Mouse (Mus musculus): ENCODE data around the gene Gfra1.
A peak's percentile ranks its signal among the peaks of the same experiment; 100 is the strongest.

The Gfra1 gene

GRCm38 (mm10) chr19:58329305-58329704 is 126.4 kb downstream of the Gfra1 start:
- no peak for DNase-seq (ENCODE audit: low spot score in 2 of 2)

GRCm38 (mm10) chr19:58328014-58328413 is 127.7 kb downstream of the Gfra1 start:
- DNase-seq (ENCODE audit: low spot score in 2 of 2): no peak

GRCm38 (mm10) chr19:58316474-58316873 is 139.2 kb downstream of the Gfra1 start:
- DNase-seq (ENCODE audit: low spot score in 2 of 2): no peak

- no peak for DNase-seq (ENCODE audit: low spot score in 2 of 2)
Measured at GRCm38 (mm10) chr19:58315681-58316080, 140.0 kb downstream of the Gfra1 start.

DNA sequence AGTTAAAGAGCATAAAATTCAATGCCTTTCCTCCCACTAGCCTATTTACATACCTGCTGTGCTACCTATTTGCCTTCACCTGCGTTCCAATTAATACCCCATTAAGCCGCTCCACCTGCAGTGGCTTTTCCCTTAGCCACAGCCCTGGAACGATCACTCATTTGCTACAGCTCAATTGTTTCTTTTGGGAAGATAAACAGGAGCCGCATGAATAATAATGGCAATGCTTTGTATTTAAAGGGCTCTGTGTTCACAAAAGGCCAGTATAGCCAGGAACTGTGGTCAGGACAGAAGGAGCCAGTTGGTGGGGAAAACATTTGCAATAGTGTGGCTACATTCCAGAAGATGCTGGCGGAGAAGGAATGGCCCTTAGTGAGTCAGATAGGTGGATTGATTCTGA is 141.1 kb downstream of the Gfra1 start:
- no peak for DNase-seq (ENCODE audit: low spot score in 2 of 2)

DNA sequence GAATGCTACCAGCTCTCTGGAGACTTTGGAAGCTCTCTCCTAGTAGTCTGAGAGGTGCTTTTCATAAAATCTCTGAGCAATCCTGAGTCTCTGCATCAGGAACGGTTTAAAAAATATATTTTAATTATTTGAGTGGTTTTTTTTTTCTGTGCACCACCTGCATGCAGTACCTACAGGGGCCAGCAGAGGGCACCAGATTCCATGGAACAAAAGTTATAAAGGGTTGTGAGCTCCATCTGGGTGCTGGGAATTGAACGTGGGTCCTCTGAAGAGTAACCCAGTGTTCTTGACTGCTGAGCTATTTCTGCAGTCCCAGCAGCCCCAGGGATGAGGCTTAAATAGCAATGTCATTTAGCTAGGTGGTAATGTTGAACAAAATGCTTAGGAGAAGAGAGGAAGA is 141.9 kb downstream of the Gfra1 start:
- DNase-seq (ENCODE audit: low spot score in 2 of 2): no peak

DNA sequence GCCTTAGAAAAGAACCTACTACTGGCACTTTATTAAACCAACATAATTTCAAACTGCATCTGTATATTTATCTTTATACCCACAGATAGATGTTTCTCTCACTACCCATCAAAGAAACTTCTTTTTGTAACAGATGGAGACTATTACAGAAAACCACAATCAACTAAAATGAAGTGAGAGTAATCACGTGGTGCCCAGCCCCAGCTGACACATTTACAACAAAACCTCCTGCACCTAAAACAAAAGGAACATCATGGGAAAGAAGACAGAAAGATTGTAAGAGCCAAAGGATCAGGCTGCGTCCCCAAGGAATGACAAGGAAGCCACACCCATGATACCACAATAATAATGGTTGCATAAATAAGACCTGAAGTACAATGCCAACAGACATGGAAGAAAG is 143.2 kb downstream of the Gfra1 start:
- no peak for DNase-seq (ENCODE audit: low spot score in 2 of 2)

GRCm38 (mm10) chr19:58310334-58311315 is 145.1 kb downstream of the Gfra1 start:
- DNase-seq (ENCODE audit: low spot score in 2 of 2): no peak

DNA sequence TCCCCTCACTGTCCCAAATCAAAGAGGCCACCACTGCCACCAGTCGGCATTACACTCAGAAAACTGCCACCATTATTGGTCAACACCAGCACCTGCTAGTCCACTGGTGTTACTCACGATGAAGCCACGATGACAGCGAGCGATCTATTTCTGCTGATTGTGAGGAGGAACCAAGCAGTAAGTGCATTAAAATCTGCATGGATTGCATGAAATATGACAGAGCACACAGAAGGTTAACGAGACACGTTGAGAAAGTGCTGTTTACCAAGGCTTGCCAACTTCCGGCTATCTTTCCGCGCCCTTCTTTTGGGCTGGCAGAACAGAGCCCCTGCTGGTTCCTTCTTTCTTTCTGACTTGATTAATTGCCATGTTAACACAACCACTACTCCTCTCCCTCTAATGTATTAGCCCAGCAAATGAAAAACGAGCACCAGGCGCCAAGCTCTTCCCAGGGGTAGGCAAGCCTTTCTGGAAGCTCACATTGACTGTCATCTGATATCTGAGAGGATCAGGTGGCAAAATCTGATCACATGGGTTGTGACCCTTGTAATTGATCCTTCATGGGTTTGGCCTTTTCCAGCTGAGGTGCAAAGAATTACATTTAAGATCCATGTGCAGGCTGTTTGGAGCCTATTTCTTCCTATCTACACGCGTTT is 146.0 kb downstream of the Gfra1 start:
- no peak for DNase-seq (ENCODE audit: low spot score in 2 of 2)

- DNase-seq (ENCODE audit: low spot score in 2 of 2): peak in 1 of 2 experiments; percentile 3
Measured at GRCm38 (mm10) chr19:58301105-58301504, 154.6 kb downstream of the Gfra1 start.

GRCm38 (mm10) chr19:58297926-58298325 is 157.8 kb downstream of the Gfra1 start:
- DNase-seq (ENCODE audit: low spot score in 2 of 2): peak; percentile 17 to 37

- DNase-seq (ENCODE audit: low spot score in 2 of 2): no peak
Measured at GRCm38 (mm10) chr19:58296842-58297190, 158.9 kb downstream of the Gfra1 start.

GRCm38 (mm10) chr19:58295986-58296841 is 159.5 kb downstream of the Gfra1 start:
- peak; percentile 37 to 43 for DNase-seq (ENCODE audit: low spot score in 2 of 2)

DNA sequence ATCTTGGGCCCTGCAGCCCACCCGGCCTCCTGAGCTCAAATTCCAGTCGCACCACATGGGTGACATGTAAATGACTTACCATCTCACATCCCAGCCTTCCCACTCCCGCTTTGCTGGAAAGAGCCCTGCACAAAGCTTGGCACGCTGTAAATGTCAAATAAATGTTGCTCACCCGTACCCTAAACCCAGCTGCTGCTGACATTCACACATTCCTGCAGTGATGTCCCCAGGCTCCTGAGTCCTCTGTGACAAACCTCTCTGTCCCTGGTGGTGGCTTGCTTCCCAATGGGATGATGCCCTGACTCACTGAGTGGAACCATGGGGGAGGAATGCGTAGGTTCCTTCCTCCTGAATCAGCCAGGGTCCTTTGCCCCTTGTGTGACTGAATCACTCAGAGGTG is 167.6 kb downstream of the Gfra1 start:
- DNase-seq (ENCODE audit: low spot score in 2 of 2): no peak

DNA sequence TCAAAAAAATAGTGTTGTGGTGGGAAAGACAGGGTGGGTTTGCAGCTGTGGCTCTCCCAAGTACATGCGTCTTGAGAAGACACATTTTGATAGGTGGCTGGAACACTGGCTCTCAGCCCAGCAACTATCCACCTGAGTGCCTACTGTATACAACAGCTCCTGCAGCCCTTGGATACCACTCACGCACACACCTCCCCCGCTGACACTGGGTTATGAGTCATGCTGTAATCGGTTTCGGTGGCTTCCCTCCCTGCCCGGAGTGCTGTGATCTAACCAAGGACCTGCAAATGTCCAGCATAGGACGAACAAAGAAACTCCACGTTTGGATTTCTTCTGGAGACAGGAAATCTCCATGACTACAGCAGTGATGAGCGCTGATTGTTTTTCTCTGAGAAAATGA is 180.4 kb downstream of the Gfra1 start:
- no peak for DNase-seq (ENCODE audit: low spot score in 2 of 2)

- DNase-seq (ENCODE audit: low spot score in 2 of 2): no peak
Measured at GRCm38 (mm10) chr19:58271815-58272214, 183.9 kb downstream of the Gfra1 start.

DNA sequence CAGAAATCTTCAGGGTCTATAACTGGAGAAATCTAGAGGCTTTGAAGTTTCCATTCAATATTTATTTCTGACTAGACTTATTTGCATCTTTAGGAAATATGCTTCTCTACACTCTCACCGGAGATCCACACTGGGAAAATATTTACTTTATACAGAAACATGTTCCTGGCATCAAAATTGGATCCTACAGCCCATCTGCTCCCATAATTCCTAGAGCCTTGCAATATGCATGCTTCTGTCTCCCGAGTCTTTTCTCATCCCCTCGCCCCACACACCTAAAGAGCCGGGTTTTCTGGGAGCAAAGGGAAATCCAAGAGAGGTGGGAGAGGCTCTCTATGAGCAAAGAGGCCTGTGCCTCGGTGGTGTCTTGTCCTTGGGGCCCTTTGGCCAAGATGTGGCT is 184.9 kb downstream of the Gfra1 start:
- DNase-seq (ENCODE audit: low spot score in 2 of 2): peak in 1 of 2 experiments; percentile 54

DNA sequence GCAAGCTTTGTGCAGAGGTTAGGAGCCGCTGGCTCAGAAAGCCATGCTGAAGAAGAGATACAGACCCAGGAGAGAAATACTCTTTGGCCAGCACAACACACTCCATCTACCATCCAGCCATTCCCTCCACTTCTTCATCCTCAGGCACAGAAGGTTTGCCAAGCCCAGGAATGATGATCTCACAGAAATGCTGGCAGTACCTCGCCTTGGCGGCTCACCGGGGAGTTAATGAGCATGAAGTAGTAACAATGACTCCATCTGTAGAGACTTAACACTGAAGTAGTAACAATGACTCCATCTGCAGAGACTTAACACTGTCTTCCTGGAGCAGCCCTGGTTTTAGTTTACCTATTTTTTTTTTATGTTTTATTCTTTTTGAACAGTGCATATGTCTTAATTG is 187.2 kb downstream of the Gfra1 start:
- DNase-seq (ENCODE audit: low spot score in 2 of 2): no peak

DNA sequence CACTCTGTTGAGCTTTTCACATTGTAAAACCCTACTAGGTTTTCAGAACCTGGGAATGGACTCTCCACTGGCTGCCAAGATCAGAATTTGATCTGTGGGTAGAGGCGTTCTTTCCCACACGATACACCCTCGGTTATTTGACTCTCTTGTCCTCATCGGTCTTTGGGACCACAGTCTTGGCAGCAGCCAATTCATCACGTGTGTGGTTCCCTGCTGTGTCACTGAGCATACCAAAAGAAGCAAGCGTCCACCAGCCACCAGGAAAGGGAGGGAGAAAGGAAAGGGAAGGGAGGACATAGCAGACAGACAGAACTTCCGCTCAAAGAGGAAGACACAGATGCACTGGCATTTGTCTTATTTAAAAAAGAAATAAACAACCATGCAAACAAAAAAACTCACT is 189.1 kb downstream of the Gfra1 start:
- no peak for DNase-seq (ENCODE audit: low spot score in 2 of 2)

DNA sequence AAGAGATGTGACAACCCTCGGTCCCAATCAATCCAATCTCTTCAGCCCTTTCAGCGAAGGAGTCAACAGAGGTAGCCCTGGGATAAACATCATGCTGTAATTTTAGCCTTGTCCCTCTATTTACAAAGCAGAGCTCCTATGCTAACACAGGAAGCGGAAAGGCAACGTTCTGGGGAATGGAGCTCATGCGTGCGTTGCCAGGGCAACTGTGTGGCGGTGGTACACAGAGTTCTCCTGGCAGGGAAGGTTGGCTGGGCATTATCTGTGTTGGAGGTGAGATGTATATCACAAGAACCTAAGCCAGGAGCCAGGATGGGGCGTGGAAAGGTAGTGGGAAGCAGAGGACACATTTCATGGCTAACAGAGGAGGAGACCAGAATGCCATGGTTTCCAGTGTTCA is 194.8 kb downstream of the Gfra1 start:
- DNase-seq (ENCODE audit: low spot score in 2 of 2): peak in 1 of 2 experiments; percentile 15

GRCm38 (mm10) chr19:58259250-58259649 is 196.5 kb downstream of the Gfra1 start:
- DNase-seq (ENCODE audit: low spot score in 2 of 2): no peak

GRCm38 (mm10) chr19:58256485-58256884 is 199.2 kb downstream of the Gfra1 start:
- DNase-seq (ENCODE audit: low spot score in 2 of 2): no peak
